Comparison of ENCODE assay signal across 18 mouse cellular contexts in genomic region chr9:34713462-34713926, GRCm38 (mm10).
DNase-seq lines count a peak whose midpoint lies in the region; ATAC-seq and TF ChIP-seq lines count a peak whose summit lies in the region.
"Had no signal": no experiment of that assay in that cellular context is flagged by ENCODE, and none has a peak within 500 bp of the region (broad histone marks: within the 10 kb centered on the region; RNA-seq: fewer than 3 reads in every experiment).

No protein-coding gene starts in this region.

- no peaks in the 10 kb centered on the region for H3K9me3 ChIP-seq in forebrain, postnatal 0 days (ENCODE audit: low read length)
- H3K9me3 ChIP-seq in forebrain, embryonic 12.5 days, result no peaks in the 10 kb centered on the region
- H3K9me3 ChIP-seq: limb, embryonic 13.5 days; megakaryocyte, embryonic 14.5 days had no signal

- H3K36me3 ChIP-seq in forebrain, postnatal 0 days (ENCODE audit: insufficient read depth), result no peaks in the 10 kb centered on the region
- no peaks in the 10 kb centered on the region for H3K36me3 ChIP-seq in forebrain, embryonic 12.5 days (replicated peaks)
- H3K36me3 ChIP-seq: limb, embryonic 13.5 days had no signal

- peak; percentile 53 for DNase-seq in forebrain, postnatal 0 days
- peak; percentile 55 for DNase-seq in left cerebral cortex, postnatal 4 days
- DNase-seq in left cerebral cortex, adult 11 months (ENCODE audit: low spot score), result no peak
- DNase-seq in cerebellum, adult 11-12 months, result peak; percentile 63
- peak; percentile 76 to 82 for DNase-seq in cerebellum, postnatal 10 days
- no peak for DNase-seq in adrenal gland, adult 8-10 months
- DNase-seq in left cerebral cortex, adult 18-20 months (ENCODE audit: low spot score in 2 of 2), result no peak
- DNase-seq: adrenal gland, postnatal 14 days; heart, adult 18-20 months; heart, postnatal 4 days; thymus, postnatal 25 days had no signal

- WGBS in forebrain, postnatal 0 days, result 53% methylated on average over 4 of the region's 4 CpGs
- WGBS in forebrain, embryonic 12.5 days, result 89% methylated on average over 4 of the region's 4 CpGs

- no peak overlapping the region for H3K9ac ChIP-seq in forebrain, postnatal 0 days
- H3K9ac ChIP-seq in forebrain, embryonic 12.5 days, result no peak overlapping the region
- H3K9ac ChIP-seq: limb, embryonic 13.5 days; liver, embryonic 14.5 days had no signal

- H3K27me3 ChIP-seq in forebrain, postnatal 0 days (ENCODE audit: insufficient read depth, low read length), result no peaks in the 10 kb centered on the region
- peaks cover 22% of the 10 kb centered on the region for H3K27me3 ChIP-seq in forebrain, embryonic 12.5 days

- intact Hi-C loops in left cerebral cortex, postnatal 4 days (cut with DNase I), result no loop called here

- no peak overlapping the region for H3K4me2 ChIP-seq in forebrain, postnatal 0 days (ENCODE audit: low read depth)
- H3K4me2 ChIP-seq in forebrain, embryonic 12.5 days, result no peak overlapping the region
- H3K4me2 ChIP-seq: limb, embryonic 13.5 days had no signal

- no peak for TF ChIP-seq CTCF in forebrain, postnatal 0 days (IDR thresholded peaks at IDR 0.05; ENCODE audit: low read depth)

- ATAC-seq in forebrain, postnatal 0 days, result peak; percentile 61
- ATAC-seq in forebrain, embryonic 12.5 days (ENCODE audit: low FRiP score), result no peak
- ATAC-seq: intestine, postnatal 0 days; lung, postnatal 0 days had no signal

- H3K4me3 ChIP-seq in forebrain, postnatal 0 days (ENCODE audit: low read depth, low read length), result no peak overlapping the region
- no peak overlapping the region for H3K4me3 ChIP-seq in forebrain, embryonic 12.5 days (replicated peaks)
- H3K4me3 ChIP-seq: erythroblast, embryonic 14.5 days; limb, embryonic 13.5 days; megakaryocyte, embryonic 14.5 days had no signal

- no peak overlapping the region for H3K27ac ChIP-seq in forebrain, postnatal 0 days (ENCODE audit: low read depth, low read length)
- H3K27ac ChIP-seq in forebrain, embryonic 12.5 days, result no peak overlapping the region
- H3K27ac ChIP-seq: limb, embryonic 13.5 days; liver, embryonic 14.5 days had no signal

- H3K4me1 ChIP-seq in forebrain, postnatal 0 days (ENCODE audit: insufficient read depth), result peaks cover 23% of the 10 kb centered on the region
- peaks cover 4% of the 10 kb centered on the region; the same call in 1 of the 2 replicates for H3K4me1 ChIP-seq in forebrain, embryonic 12.5 days
- H3K4me1 ChIP-seq: limb, embryonic 13.5 days; megakaryocyte, embryonic 14.5 days had no signal

Comparison
In these comparisons a context has a peak if more than half of its experiments do, and no peak if none do; other contexts are left out.
1. DNase-seq: peak in forebrain, postnatal 0 days (single experiment), left cerebral cortex, postnatal 4 days (single experiment), cerebellum, adult 11-12 months (single experiment) and cerebellum, postnatal 10 days (2 of 2); none in left cerebral cortex, adult 11 months (single experiment), adrenal gland, adult 8-10 months (single experiment) and left cerebral cortex, adult 18-20 months (0 of 2).